Mouse (Mus musculus) lung, postnatal 0 days (tissue): ENCODE measurements around the gene Wbp2.

Experiments used
- CTCF ChIP-seq: IDR thresholded peaks from 2 replicates; pipeline ENCODE4 v1.5.1; 2016; ENCODE audit warnings: antibody characterized with exemption, mild to moderate bottlenecking
- EP300 ChIP-seq: IDR thresholded peaks from 2 replicates; pipeline ENCODE4 v1.6.1; 2016; ENCODE audit warnings: antibody characterized with exemption, mild to moderate bottlenecking, control low read depth

- TF ChIP-seq EP300 (no peak), CTCF (no peak)
Observed at GRCm38 (mm10) chr11:116098711-116099460, 12.1 kb upstream of the Wbp2 start.
